Mouse (Mus musculus) layer of hippocampus, postnatal 14 days (tissue): ENCODE results near the gene Zmiz1. TPM values are rescaled to one million over a fixed set of nuclear protein-coding genes. Genes with fewer than 3 reads are reported as not detected.

Experiments
- DNase-seq, 2 experiments: peaks; one replicate each; pipeline ENCODE4 v3.0.0; 2021 to 2022; ENCODE audit warnings: low spot score in 2 of 2, mixed read lengths in 1 of 2
- total RNA-seq, 2 experiments: library from RNA; stranded (reverse); gene quantifications; 2 replicates each; pipeline ENCODE4 v1.2.3; 2021

Gene Zmiz1
- total RNA-seq, 2 experiments from 2014 or later = 104 to 105 TPM

- no peak for DNase-seq
These were observed 74.8 kb downstream of the Zmiz1 start for GRCm38 (mm10) chr14:25533631-25534395.

- no peak for DNase-seq
These were observed 75.4 kb downstream of the Zmiz1 start for GRCm38 (mm10) chr14:25534396-25534769.

GRCm38 (mm10) chr14:25534918-25535582 lies 76.1 kb downstream of the Zmiz1 start:
- no peak for DNase-seq

- no peak for DNase-seq
These were observed 76.6 kb downstream of the Zmiz1 start for GRCm38 (mm10) chr14:25535583-25535943.

- DNase-seq = no peak
These were observed 77.5 kb downstream of the Zmiz1 start for GRCm38 (mm10) chr14:25536476-25536875.

- DNase-seq = no peak
These were observed 78.4 kb downstream of the Zmiz1 start for GRCm38 (mm10) chr14:25537351-25537750.

GRCm38 (mm10) chr14:25538522-25538921 lies 79.5 kb downstream of the Zmiz1 start:
- no peak for DNase-seq

GRCm38 (mm10) chr14:25539493-25540116 lies 80.6 kb downstream of the Zmiz1 start:
- no peak for DNase-seq

GRCm38 (mm10) chr14:25540172-25540571 lies 81.2 kb downstream of the Zmiz1 start:
- no peak for DNase-seq

- DNase-seq = no peak
These were observed 82.2 kb downstream of the Zmiz1 start for GRCm38 (mm10) chr14:25541213-25541612.

- no peak for DNase-seq
These were observed 84.1 kb downstream of the Zmiz1 start for GRCm38 (mm10) chr14:25543098-25543497.

- DNase-seq = no peak
These were observed 84.9 kb downstream of the Zmiz1 start for GRCm38 (mm10) chr14:25543927-25544326.

GRCm38 (mm10) chr14:25546852-25547621 lies 88.1 kb downstream of the Zmiz1 start:
- DNase-seq = no peak

GRCm38 (mm10) chr14:25547882-25548281 lies 88.9 kb downstream of the Zmiz1 start:
- no peak for DNase-seq

- no peak for DNase-seq
These were observed 89.7 kb downstream of the Zmiz1 start for GRCm38 (mm10) chr14:25548650-25549049.

- DNase-seq = no peak
These were observed 90.1 kb downstream of the Zmiz1 start for GRCm38 (mm10) chr14:25549125-25549524.

GRCm38 (mm10) chr14:25549871-25550840 lies 91.2 kb downstream of the Zmiz1 start:
- peak; percentile 70 to 83 for DNase-seq

- no peak for DNase-seq
These were observed 92.7 kb downstream of the Zmiz1 start for GRCm38 (mm10) chr14:25551731-25552130.

GRCm38 (mm10) chr14:25553382-25553781 lies 94.4 kb downstream of the Zmiz1 start:
- no peak for DNase-seq

- no peak for DNase-seq
These were observed 95.8 kb downstream of the Zmiz1 start for GRCm38 (mm10) chr14:25554781-25555180.
